Mouse (Mus musculus): ENCODE data around the gene Ly6g5c. TPM values are rescaled to one million over a fixed set of nuclear protein-coding genes. Genes with fewer than 3 reads are reported as not detected.
A peak's percentile ranks its signal among the peaks of the same experiment; 100 is the strongest.

Gene Ly6g5c
- polyA plus RNA-seq, 1 experiment from 2014 or later = not detected

GRCm38 (mm10) chr17:35158850-35159593 is 50.9 kb downstream of the Ly6g5c start:
- Histone ChIP-seq H3K36me3 (peaks cover 94% of the 10 kb centered on the region), H3K4me1 (peaks cover 21% of the 10 kb centered on the region), H3K27me3 (ENCODE audit: low read depth, poor library complexity, severe bottlenecking) (no peaks in the 10 kb centered on the region), H3K9me3 (replicated peaks) (no peaks in the 10 kb centered on the region), H3K27ac (replicated peaks) (no peak overlapping the region), H3K4me3 (no peak overlapping the region)
- WGBS = 96% methylated on average over 16 of the region's 16 CpGs
- no peak for DNase-seq (ENCODE audit: low spot score)

DNA sequence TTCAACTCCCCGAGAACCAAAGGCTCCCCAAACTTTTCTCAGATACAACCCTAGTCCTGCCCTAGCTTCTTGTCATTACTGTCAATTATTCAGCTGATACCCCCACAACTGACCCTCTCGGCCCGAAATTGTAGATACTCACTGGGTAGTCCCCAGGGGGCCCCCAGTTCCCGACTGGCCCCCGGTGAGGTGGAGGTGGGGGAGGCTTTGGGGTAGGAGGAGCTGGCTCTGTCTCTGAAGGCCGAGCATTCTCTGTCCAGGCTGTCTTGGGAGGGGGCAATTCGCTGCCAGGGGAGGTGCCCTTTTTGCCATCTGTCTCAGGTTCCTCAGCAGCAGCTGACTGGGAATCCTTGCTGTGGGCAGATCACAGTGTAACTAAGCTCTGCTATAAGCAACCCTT is 51.6 kb downstream of the Ly6g5c start:
- 94% methylated on average over 7 of the region's 7 CpGs for WGBS
- H3K4me3 ChIP-seq = no peak overlapping the region
- no peaks in the 10 kb centered on the region for H3K27me3 ChIP-seq (ENCODE audit: low read depth, poor library complexity, severe bottlenecking)

DNA sequence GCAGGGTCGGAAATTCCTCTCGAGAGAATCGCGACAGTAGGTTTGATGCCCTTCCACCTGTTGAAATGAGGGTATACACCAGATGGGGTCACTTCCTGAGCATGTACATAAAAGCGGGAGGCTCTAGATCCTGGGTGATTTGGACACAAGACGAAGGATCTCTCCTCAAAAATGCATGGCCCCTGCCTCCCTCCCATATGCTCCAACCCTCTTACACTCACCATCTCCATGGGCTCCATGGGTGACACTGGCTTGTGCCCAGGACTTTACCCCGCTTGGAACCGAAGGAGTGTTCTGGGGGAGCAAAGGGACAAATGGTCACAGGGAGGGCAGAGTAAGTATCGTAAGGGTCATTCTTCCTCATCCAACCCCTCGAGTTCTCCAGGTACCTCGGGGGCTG is 53.3 kb downstream of the Ly6g5c start:
- Histone ChIP-seq H3K27me3 (ENCODE audit: low read depth, poor library complexity, severe bottlenecking) (no peaks in the 10 kb centered on the region), H3K36me3 (peaks cover 70% of the 10 kb centered on the region), H3K27ac (replicated peaks) (no peak overlapping the region), H3K4me3 (peak overlapping the region; percentile 92), H3K9me3 (replicated peaks) (no peaks in the 10 kb centered on the region), H3K4me1 (peaks cover 30% of the 10 kb centered on the region)
- DNase-seq (ENCODE audit: low spot score) = no peak
- WGBS = 91% methylated on average over 11 of the region's 11 CpGs

More for the DNA sequence above, 51.6 kb downstream of the Ly6g5c start:
- Histone ChIP-seq H3K9me3 (replicated peaks) (no peaks in the 10 kb centered on the region), H3K27ac (replicated peaks) (no peak overlapping the region), H3K36me3 (peaks cover 88% of the 10 kb centered on the region), H3K4me1 (peaks cover 21% of the 10 kb centered on the region)
- no peak for DNase-seq (ENCODE audit: low spot score)

Other genes with a start within 250 kb of the Ly6g5c start
- gene Cfb, start 245.8 kb upstream of the Ly6g5c start, polyA plus RNA-seq (2016; fragmentation: Nextera tagmentation; extraction: Ambion mirVana) = 1.8 and 2.8 TPM in 2 replicates
- gene Zbtb12, start 228.8 kb upstream of the Ly6g5c start, polyA plus RNA-seq (2016; fragmentation: Nextera tagmentation; extraction: Ambion mirVana) = 5.8 and 6.1 TPM in 2 replicates
- 0.07 TPM in 1 of 2 replicates, not detected in the other for gene Gm20547, start 226.2 kb upstream of the Ly6g5c start, polyA plus RNA-seq (2016; fragmentation: Nextera tagmentation; extraction: Ambion mirVana)
- 1.3 TPM in 2 replicates for gene C2, start 210.0 kb upstream of the Ly6g5c start, polyA plus RNA-seq (2016; fragmentation: Nextera tagmentation; extraction: Ambion mirVana)
- 88.0 and 91.9 TPM in 2 replicates for gene Ehmt2, start 209.8 kb upstream of the Ly6g5c start, polyA plus RNA-seq (2016; fragmentation: Nextera tagmentation; extraction: Ambion mirVana)
- not detected in 2 replicates for gene Slc44a4, start 193.8 kb upstream of the Ly6g5c start, polyA plus RNA-seq (2016; fragmentation: Nextera tagmentation; extraction: Ambion mirVana)
- 16.1 and 19.2 TPM in 2 replicates for gene Neu1, start 177.0 kb upstream of the Ly6g5c start, polyA plus RNA-seq (2016; fragmentation: Nextera tagmentation; extraction: Ambion mirVana)
- 0.19 TPM in 1 of 2 replicates, not detected in the other for gene Hspa1b, start 149.0 kb upstream of the Ly6g5c start, polyA plus RNA-seq (2016; fragmentation: Nextera tagmentation; extraction: Ambion mirVana)
- 0.27 TPM in 1 of 2 replicates, not detected in the other for gene Gm20481, start 138.4 kb upstream of the Ly6g5c start, polyA plus RNA-seq (2016; fragmentation: Nextera tagmentation; extraction: Ambion mirVana)
- gene Hspa1a, start 136.1 kb upstream of the Ly6g5c start, polyA plus RNA-seq (2016; fragmentation: Nextera tagmentation; extraction: Ambion mirVana) = 1.3 and 1.6 TPM in 2 replicates
- gene Hspa1l, start 135.6 kb upstream of the Ly6g5c start, polyA plus RNA-seq (2016; fragmentation: Nextera tagmentation; extraction: Ambion mirVana) = 0.71 and 0.81 TPM in 2 replicates
- gene Lsm2, start 126.4 kb upstream of the Ly6g5c start, polyA plus RNA-seq (2016; fragmentation: Nextera tagmentation; extraction: Ambion mirVana) = 307 and 337 TPM in 2 replicates
- 177 and 210 TPM in 2 replicates for gene Vars, start 107.3 kb upstream of the Ly6g5c start, polyA plus RNA-seq (2016; fragmentation: Nextera tagmentation; extraction: Ambion mirVana)
- gene Vwa7, start 91.7 kb upstream of the Ly6g5c start, polyA plus RNA-seq (2016; fragmentation: Nextera tagmentation; extraction: Ambion mirVana) = 0.19 and 0.28 TPM in 2 replicates
- 7.1 and 7.7 TPM in 2 replicates for gene Sapcd1, start 80.3 kb upstream of the Ly6g5c start, polyA plus RNA-seq (2016; fragmentation: Nextera tagmentation; extraction: Ambion mirVana)
- 5.4 and 6.3 TPM in 2 replicates for gene Msh5, start 61.5 kb upstream of the Ly6g5c start, polyA plus RNA-seq (2016; fragmentation: Nextera tagmentation; extraction: Ambion mirVana)
- gene Clic1, start 58.3 kb upstream of the Ly6g5c start, polyA plus RNA-seq (2016; fragmentation: Nextera tagmentation; extraction: Ambion mirVana) = 216 and 217 TPM in 2 replicates
- 527 and 597 TPM in 2 replicates for gene Ddah2, start 49.2 kb upstream of the Ly6g5c start, polyA plus RNA-seq (2016; fragmentation: Nextera tagmentation; extraction: Ambion mirVana)
- 0.17 TPM in 2 replicates for gene Ly6g6c, start 42.9 kb upstream of the Ly6g5c start, polyA plus RNA-seq (2016; fragmentation: Nextera tagmentation; extraction: Ambion mirVana)
- gene Mpig6b, start 42.1 kb upstream of the Ly6g5c start, polyA plus RNA-seq (2016; fragmentation: Nextera tagmentation; extraction: Ambion mirVana) = 1.3 TPM in 2 replicates
- gene Ly6g6e, start 31.4 kb upstream of the Ly6g5c start, polyA plus RNA-seq (2016; fragmentation: Nextera tagmentation; extraction: Ambion mirVana) = 0.32 and 0.59 TPM in 2 replicates
- gene Ly6g6d, start 30.2 kb upstream of the Ly6g5c start, polyA plus RNA-seq (2016; fragmentation: Nextera tagmentation; extraction: Ambion mirVana) = 2.0 and 3.5 TPM in 2 replicates
- 0.70 and 0.86 TPM in 2 replicates for gene Ly6g6f, start 22.7 kb upstream of the Ly6g5c start, polyA plus RNA-seq (2016; fragmentation: Nextera tagmentation; extraction: Ambion mirVana)
- gene Abhd16a, start 19.0 kb upstream of the Ly6g5c start, polyA plus RNA-seq (2016; fragmentation: Nextera tagmentation; extraction: Ambion mirVana) = 56.7 and 68.5 TPM in 2 replicates
- gene Ly6g5b, start 7.1 kb downstream of the Ly6g5c start, polyA plus RNA-seq (2016; fragmentation: Nextera tagmentation; extraction: Ambion mirVana) = 0.99 and 1.1 TPM in 2 replicates
- 33.4 and 34.5 TPM in 2 replicates for gene Gpank1, start 13.2 kb downstream of the Ly6g5c start, polyA plus RNA-seq (2016; fragmentation: Nextera tagmentation; extraction: Ambion mirVana)
- 299 and 306 TPM in 2 replicates for gene Csnk2b, start 13.8 kb downstream of the Ly6g5c start, polyA plus RNA-seq (2016; fragmentation: Nextera tagmentation; extraction: Ambion mirVana)
- gene D17H6S53E, start 18.1 kb downstream of the Ly6g5c start, polyA plus RNA-seq (2016; fragmentation: Nextera tagmentation; extraction: Ambion mirVana) = 9.5 and 9.6 TPM in 2 replicates
- gene Apom, start 23.8 kb downstream of the Ly6g5c start, polyA plus RNA-seq (2016; fragmentation: Nextera tagmentation; extraction: Ambion mirVana) = 0.53 and 0.66 TPM in 2 replicates
- 56.6 and 67.4 TPM in 2 replicates for gene Bag6, start 26.9 kb downstream of the Ly6g5c start, polyA plus RNA-seq (2016; fragmentation: Nextera tagmentation; extraction: Ambion mirVana)
- 173 and 198 TPM in 2 replicates for gene Prrc2a, start 56.6 kb downstream of the Ly6g5c start, polyA plus RNA-seq (2016; fragmentation: Nextera tagmentation; extraction: Ambion mirVana)
- gene Aif1, start 67.8 kb downstream of the Ly6g5c start, polyA plus RNA-seq (2016; fragmentation: Nextera tagmentation; extraction: Ambion mirVana) = 4.0 and 5.8 TPM in 2 replicates
- 5.0 and 8.3 TPM in 2 replicates for gene Lst1, start 80.2 kb downstream of the Ly6g5c start, polyA plus RNA-seq (2016; fragmentation: Nextera tagmentation; extraction: Ambion mirVana)
- 0.10 TPM in 1 of 2 replicates, not detected in the other for gene Ltb, start 86.2 kb downstream of the Ly6g5c start, polyA plus RNA-seq (2016; fragmentation: Nextera tagmentation; extraction: Ambion mirVana)
- gene Tnf, start 93.7 kb downstream of the Ly6g5c start, polyA plus RNA-seq (2016; fragmentation: Nextera tagmentation; extraction: Ambion mirVana) = 0.07 TPM in 1 of 2 replicates, not detected in the other
- not detected in 2 replicates for gene Lta, start 97.1 kb downstream of the Ly6g5c start, polyA plus RNA-seq (2016; fragmentation: Nextera tagmentation; extraction: Ambion mirVana)
- gene Gm16181, start 112.6 kb downstream of the Ly6g5c start, polyA plus RNA-seq (2016; fragmentation: Nextera tagmentation; extraction: Ambion mirVana) = 0.25 and 0.37 TPM in 2 replicates
- gene Atp6v1g2, start 125.4 kb downstream of the Ly6g5c start, polyA plus RNA-seq (2016; fragmentation: Nextera tagmentation; extraction: Ambion mirVana) = 9.7 and 11.8 TPM in 2 replicates
- 9.9 and 11.7 TPM in 2 replicates for gene Nfkbil1, start 127.5 kb downstream of the Ly6g5c start, polyA plus RNA-seq (2016; fragmentation: Nextera tagmentation; extraction: Ambion mirVana)
- gene Ddx39b, start 133.5 kb downstream of the Ly6g5c start, polyA plus RNA-seq (2016; fragmentation: Nextera tagmentation; extraction: Ambion mirVana) = 682 and 724 TPM in 2 replicates
- gene H2-D1, start 154.5 kb downstream of the Ly6g5c start, polyA plus RNA-seq (2016; fragmentation: Nextera tagmentation; extraction: Ambion mirVana) = 55.3 and 61.1 TPM in 2 replicates
- not detected in 2 replicates for gene H2-Q1, start 212.1 kb downstream of the Ly6g5c start, polyA plus RNA-seq (2016; fragmentation: Nextera tagmentation; extraction: Ambion mirVana)
- 0.25 and 0.38 TPM in 2 replicates for gene H2-Q2, start 234.0 kb downstream of the Ly6g5c start, polyA plus RNA-seq (2016; fragmentation: Nextera tagmentation; extraction: Ambion mirVana)